Mouse (Mus musculus): ENCODE data around the gene Retreg1. TPM values are rescaled to one million over a fixed set of nuclear protein-coding genes. Genes with fewer than 3 reads are reported as not detected.
A peak's percentile ranks its signal among the peaks of the same experiment; 100 is the strongest.

Retreg1 gene
- polyA plus RNA-seq, 1 experiment: 36.0 TPM

DNA sequence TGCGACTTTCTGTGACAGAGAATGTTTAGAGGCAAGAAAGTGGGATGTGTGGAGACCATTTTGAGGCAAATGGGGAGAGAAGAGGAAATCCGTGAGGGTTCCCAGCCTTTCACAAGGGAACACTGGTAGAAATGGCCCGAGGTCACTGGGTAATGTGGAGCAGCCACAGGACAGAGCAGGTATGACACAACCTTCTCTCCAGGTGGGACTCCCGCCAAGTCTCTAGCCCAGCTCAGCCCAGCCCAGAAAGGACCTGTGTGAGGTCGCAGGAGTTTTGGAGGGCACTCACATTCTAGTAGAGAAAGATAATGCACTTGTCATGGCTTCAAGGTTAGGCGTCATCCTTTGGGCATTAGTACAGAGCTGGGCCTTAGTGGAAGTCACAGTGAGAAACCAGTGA lies 23.1 kb downstream of the Retreg1 start:
- 69% methylated on average over 6 of the region's 6 CpGs for WGBS
- Histone ChIP-seq H3K27me3 (replicated peaks; ENCODE audit: control insufficient read depth, insufficient read depth, low read length) (no peaks in the 10 kb centered on the region), H3K4me1 (ENCODE audit: control insufficient read depth, insufficient read depth, low read length) (peaks cover 16% of the 10 kb centered on the region), H3K4me3 (ENCODE audit: insufficient read depth, low read depth, low read length) (no peak overlapping the region), H3K36me3 (ENCODE audit: control insufficient read depth, insufficient read depth, low read length) (no peaks in the 10 kb centered on the region), H3K27ac (ENCODE audit: insufficient read depth, low read depth, low read length) (peak overlapping the region; percentile 50; the same call in 1 of the 2 replicates)
- DNase-seq: peak; percentile 49
- TF ChIP-seq POLR2A (IDR thresholded peaks at IDR 0.05; ENCODE audit: low read depth, low read length) (no peak), CTCF (conservative IDR thresholded peaks at IDR 0.05; ENCODE audit: insufficient read depth, insufficient read length, low read depth, low read length) (no peak)

DNA sequence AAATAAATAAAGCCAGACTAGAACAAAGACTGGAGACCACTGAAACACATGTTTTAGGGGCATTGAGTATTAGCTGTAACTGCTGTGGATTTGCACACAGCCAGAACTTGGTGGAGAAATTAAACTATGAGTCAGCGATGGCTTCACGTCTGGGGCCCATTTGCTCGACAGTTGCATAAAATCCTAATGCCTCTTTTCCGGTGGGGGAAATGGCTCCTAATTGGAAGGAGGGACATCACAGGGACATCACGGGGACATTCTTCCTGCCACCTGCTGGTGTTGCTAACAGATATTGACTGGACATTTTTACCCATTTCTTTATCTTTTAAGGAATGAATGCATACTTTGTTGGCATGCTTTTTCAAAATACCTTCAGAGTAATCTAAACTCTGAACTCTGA lies 26.1 kb downstream of the Retreg1 start:
- peaks cover 24% of the 10 kb centered on the region for H3K4me1 ChIP-seq (ENCODE audit: control insufficient read depth, insufficient read depth, low read length)
- WGBS: 74% methylated on average over 5 of the region's 5 CpGs
- TF ChIP-seq CTCF (conservative IDR thresholded peaks at IDR 0.05; ENCODE audit: insufficient read depth, insufficient read length, low read depth, low read length): no peak
- TF ChIP-seq POLR2A (IDR thresholded peaks at IDR 0.05; ENCODE audit: low read depth, low read length): no peak
- DNase-seq: no peak
- H3K27me3 ChIP-seq (replicated peaks; ENCODE audit: control insufficient read depth, insufficient read depth, low read length): no peaks in the 10 kb centered on the region
- H3K27ac ChIP-seq (ENCODE audit: insufficient read depth, low read depth, low read length): no peak overlapping the region
- no peak overlapping the region for H3K4me3 ChIP-seq (ENCODE audit: insufficient read depth, low read depth, low read length)
- no peaks in the 10 kb centered on the region for H3K36me3 ChIP-seq (ENCODE audit: control insufficient read depth, insufficient read depth, low read length)

DNA sequence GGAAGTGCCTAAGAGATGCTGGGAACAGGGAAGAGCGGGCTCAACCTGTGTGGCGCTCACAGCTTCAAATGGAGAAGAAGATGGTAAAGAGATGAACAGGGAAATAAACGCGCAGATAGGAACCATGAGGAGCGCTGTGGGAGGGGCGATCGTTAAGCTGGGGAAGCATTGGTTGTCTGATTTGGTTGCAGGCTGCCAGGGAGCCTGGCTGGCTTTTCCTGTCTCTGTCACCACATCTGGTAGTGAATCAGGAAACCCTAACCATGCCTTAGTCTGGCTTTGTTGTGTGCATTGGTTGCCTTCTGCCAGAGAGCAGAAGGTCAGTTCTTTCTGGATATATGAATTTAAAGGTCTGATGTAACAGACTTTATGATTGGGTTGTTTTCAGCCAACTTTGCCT lies 28.5 kb downstream of the Retreg1 start:
- DNase-seq: no peak
- Histone ChIP-seq H3K27me3 (replicated peaks; ENCODE audit: control insufficient read depth, insufficient read depth, low read length) (no peaks in the 10 kb centered on the region), H3K4me3 (ENCODE audit: insufficient read depth, low read depth, low read length) (no peak overlapping the region), H3K4me1 (ENCODE audit: control insufficient read depth, insufficient read depth, low read length) (peaks cover 29% of the 10 kb centered on the region; the same call in 1 of the 2 replicates), H3K27ac (ENCODE audit: insufficient read depth, low read depth, low read length) (no peak overlapping the region), H3K36me3 (ENCODE audit: control insufficient read depth, insufficient read depth, low read length) (no peaks in the 10 kb centered on the region)
- 88% methylated on average over 7 of the region's 7 CpGs for WGBS
- TF ChIP-seq POLR2A (IDR thresholded peaks at IDR 0.05; ENCODE audit: low read depth, low read length): no peak
- no peak for TF ChIP-seq CTCF (conservative IDR thresholded peaks at IDR 0.05; ENCODE audit: insufficient read depth, insufficient read length, low read depth, low read length)

- no peak for DNase-seq
Measured at GRCm38 (mm10) chr15:25872118-25872517, 29.1 kb downstream of the Retreg1 start.

GRCm38 (mm10) chr15:25872657-25873056 lies 29.7 kb downstream of the Retreg1 start:
- H3K4me1 ChIP-seq (ENCODE audit: control insufficient read depth, insufficient read depth, low read length): peaks cover 30% of the 10 kb centered on the region; the same call in 1 of the 2 replicates
- no peaks in the 10 kb centered on the region for H3K27me3 ChIP-seq (replicated peaks; ENCODE audit: control insufficient read depth, insufficient read depth, low read length)
- H3K27ac ChIP-seq (ENCODE audit: insufficient read depth, low read depth, low read length): no peak overlapping the region
- H3K36me3 ChIP-seq (ENCODE audit: control insufficient read depth, insufficient read depth, low read length): no peaks in the 10 kb centered on the region
- no peak overlapping the region for H3K4me3 ChIP-seq (ENCODE audit: insufficient read depth, low read depth, low read length)
- DNase-seq: no peak
- TF ChIP-seq CTCF (conservative IDR thresholded peaks at IDR 0.05; ENCODE audit: insufficient read depth, insufficient read length, low read depth, low read length): no peak
- TF ChIP-seq POLR2A (IDR thresholded peaks at IDR 0.05; ENCODE audit: low read depth, low read length): no peak
- whole genome bisulfite sequencing: 84% methylated on average over 9 of the region's 9 CpGs

More at GRCm38 (mm10) chr15:25872118-25872517, 29.1 kb downstream of the Retreg1 start:
- peaks cover 26% of the 10 kb centered on the region; the same call in 1 of the 2 replicates for H3K4me1 ChIP-seq (ENCODE audit: control insufficient read depth, insufficient read depth, low read length)
- no peak overlapping the region for H3K27ac ChIP-seq (ENCODE audit: insufficient read depth, low read depth, low read length)
- H3K36me3 ChIP-seq (ENCODE audit: control insufficient read depth, insufficient read depth, low read length): no peaks in the 10 kb centered on the region
- WGBS: 58% methylated on average over 9 of the region's 9 CpGs
- H3K4me3 ChIP-seq (ENCODE audit: insufficient read depth, low read depth, low read length): no peak overlapping the region
- no peak for TF ChIP-seq CTCF (conservative IDR thresholded peaks at IDR 0.05; ENCODE audit: insufficient read depth, insufficient read length, low read depth, low read length)
- no peak for TF ChIP-seq POLR2A (IDR thresholded peaks at IDR 0.05; ENCODE audit: low read depth, low read length)
- no peaks in the 10 kb centered on the region for H3K27me3 ChIP-seq (replicated peaks; ENCODE audit: control insufficient read depth, insufficient read depth, low read length)

GRCm38 (mm10) chr15:25873536-25873935 lies 30.6 kb downstream of the Retreg1 start:
- Histone ChIP-seq H3K4me1 (ENCODE audit: control insufficient read depth, insufficient read depth, low read length) (peaks cover 34% of the 10 kb centered on the region; the same call in 1 of the 2 replicates), H3K27ac (ENCODE audit: insufficient read depth, low read depth, low read length) (no peak overlapping the region), H3K4me3 (ENCODE audit: insufficient read depth, low read depth, low read length) (no peak overlapping the region), H3K27me3 (replicated peaks; ENCODE audit: control insufficient read depth, insufficient read depth, low read length) (no peaks in the 10 kb centered on the region), H3K36me3 (ENCODE audit: control insufficient read depth, insufficient read depth, low read length) (no peaks in the 10 kb centered on the region)
- no peak for DNase-seq
- 61% methylated on average over 1 of the region's 1 CpGs for WGBS
- no peak for TF ChIP-seq CTCF (conservative IDR thresholded peaks at IDR 0.05; ENCODE audit: insufficient read depth, insufficient read length, low read depth, low read length)
- TF ChIP-seq POLR2A (IDR thresholded peaks at IDR 0.05; ENCODE audit: low read depth, low read length): no peak

GRCm38 (mm10) chr15:25876601-25877161 lies 33.7 kb downstream of the Retreg1 start:
- H3K4me3 ChIP-seq (ENCODE audit: insufficient read depth, low read depth, low read length): no peak overlapping the region
- peaks cover 35% of the 10 kb centered on the region; the same call in 1 of the 2 replicates for H3K4me1 ChIP-seq (ENCODE audit: control insufficient read depth, insufficient read depth, low read length)
- peak overlapping the region; percentile 81 for H3K27ac ChIP-seq (ENCODE audit: insufficient read depth, low read depth, low read length)
- H3K36me3 ChIP-seq (ENCODE audit: control insufficient read depth, insufficient read depth, low read length): no peaks in the 10 kb centered on the region
- WGBS: 24% methylated on average over 15 of the region's 15 CpGs
- DNase-seq: peak; percentile 93
- H3K27me3 ChIP-seq (replicated peaks; ENCODE audit: control insufficient read depth, insufficient read depth, low read length): no peaks in the 10 kb centered on the region
- TF ChIP-seq POLR2A (IDR thresholded peaks at IDR 0.05; ENCODE audit: low read depth, low read length) (no peak), CTCF (conservative IDR thresholded peaks at IDR 0.05; ENCODE audit: insufficient read depth, insufficient read length, low read depth, low read length) (no peak)
